ENCODE assay signal across 8 mouse cellular contexts in the genomic region with DNA sequence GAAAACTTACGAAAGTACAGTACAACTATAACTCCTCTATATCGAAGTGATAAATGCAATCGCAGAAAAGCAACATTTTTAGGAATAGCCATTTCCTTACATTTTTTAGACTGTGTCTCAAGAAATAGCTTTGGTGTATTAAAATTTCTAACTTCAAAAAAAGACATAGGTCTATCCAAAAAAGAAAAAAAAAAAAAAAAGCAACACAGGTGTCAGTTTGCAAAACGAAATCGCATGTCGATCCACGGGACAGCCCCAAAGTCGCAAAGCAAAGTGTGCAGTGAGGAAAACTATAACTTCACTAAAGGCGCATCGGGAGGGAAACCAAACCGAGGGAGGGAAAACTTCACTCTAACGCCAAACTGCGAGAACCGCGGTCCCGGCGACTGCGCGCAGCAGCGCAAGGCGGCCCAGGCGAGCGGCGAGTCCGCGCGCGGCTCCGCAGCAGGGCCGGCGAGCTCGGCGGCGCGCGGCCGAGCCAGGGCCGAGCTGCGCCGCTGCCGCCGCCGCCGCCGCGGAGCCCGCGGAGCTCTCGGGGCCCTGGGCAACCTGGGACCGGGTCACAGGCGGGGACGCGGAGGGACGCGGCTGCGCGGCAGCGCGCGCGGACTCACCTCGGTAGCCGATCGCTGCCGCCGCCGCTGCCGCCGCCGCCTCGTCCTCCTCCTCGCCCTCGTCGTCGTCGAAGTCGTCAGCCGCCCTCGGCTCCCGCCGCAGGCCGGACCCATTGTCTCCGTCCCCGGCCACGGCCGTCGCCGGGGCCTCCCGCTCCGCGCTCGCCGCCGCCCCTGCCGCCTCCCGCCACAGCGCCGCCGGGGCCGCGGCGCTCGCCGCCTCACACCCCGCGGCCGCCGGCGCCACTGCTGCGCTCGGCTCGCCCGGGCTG. TPM values are rescaled to one million over a fixed set of nuclear protein-coding genes. Genes with fewer than 3 reads are reported as not detected.
DNase-seq lines count a peak whose midpoint lies in the region; ATAC-seq lines count a peak whose summit lies in the region.

No protein-coding gene starts in this region.

- peaks cover 13% of the 10 kb centered on the region for H3K4me1 ChIP-seq in hindbrain, embryonic 16.5 days (ENCODE audit: control insufficient read depth, insufficient read depth, low read depth, low read length)
- H3K4me1 ChIP-seq in megakaryocyte, embryonic 14.5 days, result peaks cover 23% of the 10 kb centered on the region

- peak overlapping the region; percentile 90 for H3K4me3 ChIP-seq in hindbrain, embryonic 16.5 days (ENCODE audit: low read length)
- peak overlapping the region; percentile 95 for H3K4me3 ChIP-seq in megakaryocyte, embryonic 14.5 days (replicated peaks)

- peak overlapping the region; percentile 78 for H3K4me2 ChIP-seq in hindbrain, embryonic 16.5 days (ENCODE audit: low read length)

- DNase-seq in ZHBTc4 (ENCODE audit: low read depth, low spot score), result peak; percentile 63
- peak; percentile 58 to 69 for DNase-seq in cerebellum, postnatal 36 days
- peak; percentile 51 for DNase-seq in gastrocnemius, adult 18-20 months (ENCODE audit: low spot score)
- DNase-seq in left cerebral cortex, postnatal 10 days (ENCODE audit: extremely low spot score in 1 of 2, low spot score in 2 of 2), result peak; percentile 6 to 75
- DNase-seq in right cerebral cortex, postnatal 14 days, result peak; percentile 51

- intact Hi-C loops in left cerebral cortex, postnatal 10 days (cut with DNase I), result loop anchor here (5.0 kb wide), 1 partner anchor 39 kb away; no protein-coding TSS in a partner anchor

- no peaks in the 10 kb centered on the region for H3K27me3 ChIP-seq in hindbrain, embryonic 16.5 days (replicated peaks; ENCODE audit: control insufficient read depth, insufficient read depth, low read length)
- no peaks in the 10 kb centered on the region for H3K27me3 ChIP-seq in megakaryocyte, embryonic 14.5 days (replicated peaks)

- H3K9me3 ChIP-seq in hindbrain, embryonic 16.5 days (ENCODE audit: control insufficient read depth, low read length), result no peaks in the 10 kb centered on the region
- H3K9me3 ChIP-seq in megakaryocyte, embryonic 14.5 days, result peaks cover 10% of the 10 kb centered on the region

- H3K36me3 ChIP-seq in hindbrain, embryonic 16.5 days (ENCODE audit: control insufficient read depth, insufficient read depth, low read length), result no peaks in the 10 kb centered on the region
- peaks cover 33% of the 10 kb centered on the region for H3K36me3 ChIP-seq in megakaryocyte, embryonic 14.5 days (replicated peaks; ENCODE audit: low read length)

- peak overlapping the region; percentile 96 for H3K27ac ChIP-seq in hindbrain, embryonic 16.5 days (ENCODE audit: low read depth, low read length)

- H3K9ac ChIP-seq in hindbrain, embryonic 16.5 days (ENCODE audit: low read depth, low read length), result peak overlapping the region; percentile 98

- under 1% methylated on average over 67 of the region's 113 CpGs for WGBS in hindbrain, embryonic 16.5 days

- peak; percentile 86 for ATAC-seq in hindbrain, embryonic 16.5 days
- ATAC-seq in monocyte, adult 5-6 weeks (replicated peaks; ENCODE audit: insufficient number of reproducible peaks, low FRiP score, low TSS enrichment, poor library complexity, severe bottlenecking), result no peak

RNA-seq across cellular contexts. Expression of gene Sirt1, which starts 43.3 kb away (rescaled TPM):
- total RNA-seq in gastrocnemius, adult 18-20 months (2021), result 1 to 10 TPM; 6.8 to 8.1 TPM
- 2.3 and 3.4 TPM in 2 replicates for polyA plus RNA-seq in hindbrain, embryonic 16.5 days (2015; fragmentation: Nextera tagmentation; extraction: Ambion mirVana)
- total RNA-seq in left cerebral cortex, postnatal 10 days (2021), result 10 to 100 TPM; 12.8 TPM
- polyA plus RNA-seq in megakaryocyte, embryonic 14.5 days (2012; ENCODE audit: insufficient read depth, low replicate concordance), result 1.0 TPM in 1 of 2 replicates, not detected in the other
- total RNA-seq in monocyte, adult 5-6 weeks (2017), result 57.4 to 70.4 TPM (median 60.1 TPM) in 3 replicates

RNA-seq across cellular contexts. Expression of gene Dnajc12, which starts 44.0 kb away (rescaled TPM):
- total RNA-seq in gastrocnemius, adult 18-20 months (2021), result 10 to 100 TPM; 21.7 to 25.1 TPM
- polyA plus RNA-seq in hindbrain, embryonic 16.5 days (2015; fragmentation: Nextera tagmentation; extraction: Ambion mirVana), result 18.1 and 22.8 TPM in 2 replicates
- 10 to 100 TPM in 1 of 2 experiments, 1 to 10 TPM in 1; 9.0 to 13.0 TPM for total RNA-seq in left cerebral cortex, postnatal 10 days (2021)
- 1.0 TPM in 1 of 2 replicates, not detected in the other for polyA plus RNA-seq in megakaryocyte, embryonic 14.5 days (2012; ENCODE audit: insufficient read depth, low replicate concordance)
- total RNA-seq in monocyte, adult 5-6 weeks (2017), result 0.53 to 7.0 TPM (median 0.95 TPM) in 3 replicates
